In genomic region chr1:184034011-184034557, GRCm38 (mm10) we compare ENCODE assay signal across 8 mouse cellular contexts. TPM values are rescaled to one million over a fixed set of nuclear protein-coding genes. Genes with fewer than 3 reads are reported as not detected.
A peak's percentile ranks its signal among the peaks of the same experiment; 100 is the strongest.
DNase-seq lines count a peak whose midpoint lies in the region; ATAC-seq and TF ChIP-seq lines count a peak whose summit lies in the region.

Gene 1700056E22Rik (minus strand): TSS chr1:184034301.

- DNase-seq in brain, embryonic 18.5 days (ENCODE audit: low read depth, low spot score): peak; percentile 98
- peak; percentile 100 for DNase-seq in kidney, postnatal 0 days (ENCODE audit: low spot score)
- DNase-seq in liver, embryonic 11.5 days (ENCODE audit: low spot score): peak; percentile 97
- peak; percentile 99 for DNase-seq in naive thymus-derived CD4-positive, alpha-beta T cell, adult 2 months (ENCODE audit: low read depth)

- TF ChIP-seq CTCF in C2C12 (IDR thresholded peaks at IDR 0.05; ENCODE audit: control insufficient read depth, insufficient read depth, insufficient read length): no peak
- 0 out of 2 replicates have a peak, but pooled peaks have one; percentile 9 for TF ChIP-seq CTCF in kidney, postnatal 0 days (IDR thresholded peaks at IDR 0.05; ENCODE audit: low read depth)

- H3K9me3 ChIP-seq in heart, embryonic 12.5 days (replicated peaks): no peaks in the 10 kb centered on the region
- H3K9me3 ChIP-seq in kidney, postnatal 0 days (replicated peaks; ENCODE audit: low read length): no peaks in the 10 kb centered on the region
- H3K9me3 ChIP-seq in liver, embryonic 11.5 days (ENCODE audit: control insufficient read depth, low read length): no peaks in the 10 kb centered on the region
- no peaks in the 10 kb centered on the region for H3K9me3 ChIP-seq in stomach, embryonic 14.5 days (ENCODE audit: control insufficient read depth, low read depth, low read length)

- H3K36me3 ChIP-seq in C2C12 (ENCODE audit: control insufficient read depth, insufficient read depth): peaks cover 26% of the 10 kb centered on the region
- peaks cover 24% of the 10 kb centered on the region for H3K36me3 ChIP-seq in heart, embryonic 12.5 days
- no peaks in the 10 kb centered on the region for H3K36me3 ChIP-seq in kidney, postnatal 0 days (ENCODE audit: insufficient read depth, low read length)
- peaks cover 3% of the 10 kb centered on the region for H3K36me3 ChIP-seq in liver, embryonic 11.5 days (ENCODE audit: control insufficient read depth, insufficient read depth, low read length)
- no peaks in the 10 kb centered on the region for H3K36me3 ChIP-seq in stomach, embryonic 14.5 days (ENCODE audit: control insufficient read depth, insufficient read depth, low read length)

- peaks cover 38% of the 10 kb centered on the region for H3K79me3 ChIP-seq in C2C12 (ENCODE audit: low read depth)

- peak within 1 kb of the TSS; percentile 63 for H3K4me3 ChIP-seq in C2C12 (ENCODE audit: insufficient read depth, poor library complexity, severe bottlenecking)
- peak within 1 kb of the TSS; percentile 76 for H3K4me3 ChIP-seq in heart, embryonic 12.5 days
- H3K4me3 ChIP-seq in kidney, postnatal 0 days (replicated peaks; ENCODE audit: low read depth, low read length): peak within 1 kb of the TSS; percentile 46
- H3K4me3 ChIP-seq in liver, embryonic 11.5 days (ENCODE audit: low read depth, low read length): peak within 1 kb of the TSS; percentile 80
- peak within 1 kb of the TSS; percentile 67 for H3K4me3 ChIP-seq in stomach, embryonic 14.5 days (ENCODE audit: low read depth, low read length)

- under 1% methylated on average over 38 of the region's 38 CpGs for WGBS in heart, embryonic 12.5 days
- WGBS in kidney, postnatal 0 days: 0% methylated on average over 38 of the region's 38 CpGs
- under 1% methylated on average over 38 of the region's 38 CpGs for WGBS in liver, embryonic 11.5 days
- whole genome bisulfite sequencing in stomach, embryonic 14.5 days: under 1% methylated on average over 38 of the region's 38 CpGs

- H3K79me2 ChIP-seq in C2C12 (ENCODE audit: control insufficient read depth, insufficient read depth): peaks cover 48% of the 10 kb centered on the region

- H3K27ac ChIP-seq in heart, embryonic 12.5 days (ENCODE audit: poor library complexity, severe bottlenecking): peak within 1 kb of the TSS; percentile 98
- H3K27ac ChIP-seq in kidney, postnatal 0 days: peak within 1 kb of the TSS; percentile 91
- peak within 1 kb of the TSS; percentile 89 for H3K27ac ChIP-seq in liver, embryonic 11.5 days (ENCODE audit: low read depth, low read length)
- H3K27ac ChIP-seq in stomach, embryonic 14.5 days (ENCODE audit: low read length): peak within 1 kb of the TSS; percentile 92

- peaks cover 42% of the 10 kb centered on the region for H3K4me1 ChIP-seq in heart, embryonic 12.5 days (replicated peaks)
- H3K4me1 ChIP-seq in kidney, postnatal 0 days (replicated peaks; ENCODE audit: insufficient read depth, low read length): peaks cover 6% of the 10 kb centered on the region; the same call in 1 of the 2 replicates
- peaks cover 4% of the 10 kb centered on the region; the same call in 1 of the 2 replicates for H3K4me1 ChIP-seq in liver, embryonic 11.5 days (replicated peaks; ENCODE audit: control insufficient read depth, insufficient read depth, low read length)
- H3K4me1 ChIP-seq in stomach, embryonic 14.5 days (ENCODE audit: control insufficient read depth, insufficient read depth, low read length): peaks cover 6% of the 10 kb centered on the region; the same call in 1 of the 2 replicates

- H3K4me2 ChIP-seq in heart, embryonic 12.5 days: peak within 1 kb of the TSS; percentile 84
- H3K4me2 ChIP-seq in kidney, postnatal 0 days (ENCODE audit: low read length): peak within 1 kb of the TSS; percentile 72
- H3K4me2 ChIP-seq in liver, embryonic 11.5 days: peak within 1 kb of the TSS; percentile 95
- peak within 1 kb of the TSS; percentile 62 for H3K4me2 ChIP-seq in stomach, embryonic 14.5 days (replicated peaks; ENCODE audit: low read depth, low read length)

- peak; percentile 97 for ATAC-seq in erythroid progenitor cell, adult 5-6 weeks (replicated peaks; ENCODE audit: low FRiP score, poor library complexity, severe bottlenecking)
- peak; percentile 98 for ATAC-seq in heart, embryonic 12.5 days (ENCODE audit: insufficient number of reproducible peaks, low FRiP score)
- ATAC-seq in kidney, postnatal 0 days (replicated peaks; ENCODE audit: low FRiP score, low read depth): peak; percentile 99
- ATAC-seq in liver, embryonic 11.5 days (replicated peaks; ENCODE audit: low FRiP score): peak; percentile 98
- ATAC-seq in stomach, embryonic 14.5 days (ENCODE audit: insufficient number of reproducible peaks, insufficient read depth, low FRiP score, low read depth): peak; percentile 99

- no peaks in the 10 kb centered on the region for H3K27me3 ChIP-seq in C2C12 (ENCODE audit: control insufficient read depth, insufficient read depth, insufficient read length)
- H3K27me3 ChIP-seq in heart, embryonic 12.5 days (replicated peaks): no peaks in the 10 kb centered on the region
- H3K27me3 ChIP-seq in kidney, postnatal 0 days (ENCODE audit: insufficient read depth, low read length): no peaks in the 10 kb centered on the region
- H3K27me3 ChIP-seq in liver, embryonic 11.5 days (replicated peaks; ENCODE audit: control insufficient read depth, insufficient read depth, low read length): no peaks in the 10 kb centered on the region
- H3K27me3 ChIP-seq in stomach, embryonic 14.5 days (ENCODE audit: control insufficient read depth, insufficient read depth, low read length): no peaks in the 10 kb centered on the region

- H3ac ChIP-seq in C2C12 (ENCODE audit: control insufficient read depth, insufficient read length, low read depth): peak within 1 kb of the TSS; percentile 71

- H3K9ac ChIP-seq in heart, embryonic 12.5 days: peak within 1 kb of the TSS; percentile 96
- peak within 1 kb of the TSS; percentile 75 for H3K9ac ChIP-seq in kidney, postnatal 0 days (ENCODE audit: low read depth, low read length)
- peak within 1 kb of the TSS; percentile 92 for H3K9ac ChIP-seq in liver, embryonic 11.5 days (ENCODE audit: low read depth, low read length)
- peak within 1 kb of the TSS; percentile 86 for H3K9ac ChIP-seq in stomach, embryonic 14.5 days (replicated peaks; ENCODE audit: low read depth, low read length)

TF ChIP-seq in C2C12, 6 proteins besides CTCF, POLR2A, EP300 and RAD21:
- TF ChIP-seq USF1 (IDR thresholded peaks at IDR 0.05; ENCODE audit: low read depth) (no peak), MYOG (IDR thresholded peaks at IDR 0.05; ENCODE audit: control insufficient read depth, extremely low read depth, insufficient read length) (no peak), MAX (IDR thresholded peaks at IDR 0.05) (no peak), FOSL1 (IDR thresholded peaks at IDR 0.05; ENCODE audit: insufficient read depth, low read length, poor library complexity, severe bottlenecking) (no peak), CEBPB (IDR thresholded peaks at IDR 0.05; ENCODE audit: low read depth) (no peak), MYOD1 (IDR thresholded peaks at IDR 0.05; ENCODE audit: control insufficient read depth, insufficient read length, low read depth) (no peak)

RNA-seq across cellular contexts. Expression of gene 1700056E22Rik, which starts in this region (rescaled TPM):
- polyA plus RNA-seq in C2C12 (2012; fragmentation: generic; extraction: Trizol): 0.90 TPM
- 1.1 TPM in 1 of 2 replicates, not detected in the other for total RNA-seq in erythroid progenitor cell, adult 5-6 weeks (2015; ENCODE audit: low replicate concordance)
- total RNA-seq in erythroid progenitor cell, adult 5-6 weeks (2017; ENCODE audit: low replicate concordance): 0.64 and 0.68 TPM in 2 replicates
- 3.2 and 3.8 TPM in 2 replicates for polyA plus RNA-seq in heart, embryonic 12.5 days (2016; fragmentation: Nextera tagmentation; extraction: Ambion mirVana)
- polyA plus RNA-seq in kidney, postnatal 0 days (2015; fragmentation: Nextera tagmentation; extraction: Ambion mirVana): 2.1 and 2.3 TPM in 2 replicates
- 0.70 and 0.95 TPM in 2 replicates for polyA plus RNA-seq in liver, embryonic 11.5 days (2014; fragmentation: Nextera tagmentation; extraction: Ambion mirVana)
- polyA plus RNA-seq in stomach, embryonic 14.5 days (2014; fragmentation: Nextera tagmentation; extraction: Ambion mirVana): 0.61 and 2.4 TPM in 2 replicates

Comparison
In these comparisons a context has a peak if more than half of its experiments do, and no peak if none do; other contexts are left out.
1. Peak in every context shown above with its lines: DNase-seq, ATAC-seq, H3K4me3 ChIP-seq and H3K27ac ChIP-seq.
2. Peak in DNase-seq, ATAC-seq, H3K4me3 ChIP-seq, H3K27ac ChIP-seq, H3K9ac ChIP-seq and H3K4me2 ChIP-seq in liver, embryonic 11.5 days; RNA of the gene not detected or under 1 TPM.